Mouse (Mus musculus) naive thymus-derived CD4-positive, alpha-beta T cell, adult 2 months (primary cell): ENCODE data around the gene Sapcd1.

Source experiments
- DNase-seq: peaks from one replicate; pipeline ENCODE4 v3.0.0-alpha.2; 2011; ENCODE audit warnings: low read depth

Sapcd1 gene

DNA sequence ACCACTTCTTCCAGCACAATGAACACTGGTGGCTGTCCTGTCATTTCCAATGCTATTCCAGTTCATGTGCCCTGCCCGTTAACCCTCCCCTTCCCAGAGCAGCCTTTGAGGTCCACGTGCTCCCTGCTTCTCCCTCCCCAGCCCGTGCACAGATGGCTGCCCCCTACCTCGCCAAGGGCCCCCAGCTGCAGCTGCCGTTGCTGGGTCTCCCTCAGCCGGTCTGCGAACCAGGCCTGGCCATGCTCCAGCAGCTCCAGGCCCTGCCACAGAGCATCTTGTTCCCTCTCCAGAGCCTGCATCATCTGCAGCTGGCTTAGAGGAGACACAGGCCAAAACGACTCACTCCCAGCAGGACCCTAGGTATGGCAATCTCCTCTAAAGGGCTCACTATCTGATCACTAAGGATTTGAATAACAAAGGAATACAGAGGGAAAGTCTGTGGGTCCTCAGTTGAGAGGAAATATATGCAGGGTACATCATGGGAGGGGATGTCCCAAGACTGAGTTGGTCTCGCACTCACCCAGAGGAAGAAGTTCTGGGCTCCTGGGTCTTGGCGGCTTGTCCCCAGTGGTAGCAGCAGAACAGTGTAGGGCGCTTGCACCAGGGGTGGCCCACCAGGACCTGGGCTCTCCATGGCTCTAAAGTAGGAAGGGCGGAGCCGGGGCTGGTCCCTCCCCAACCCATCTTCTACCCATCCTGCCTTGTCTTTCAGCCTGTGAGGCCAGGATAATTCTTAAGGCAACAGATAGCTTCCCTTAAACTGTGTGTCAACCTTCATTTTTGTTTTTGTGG, at the start of gene Sapcd1:
Sapcd1 (minus strand) TSS at position 740 of the 792 bp plus-strand sequence.
- no peak for DNase-seq

DNA sequence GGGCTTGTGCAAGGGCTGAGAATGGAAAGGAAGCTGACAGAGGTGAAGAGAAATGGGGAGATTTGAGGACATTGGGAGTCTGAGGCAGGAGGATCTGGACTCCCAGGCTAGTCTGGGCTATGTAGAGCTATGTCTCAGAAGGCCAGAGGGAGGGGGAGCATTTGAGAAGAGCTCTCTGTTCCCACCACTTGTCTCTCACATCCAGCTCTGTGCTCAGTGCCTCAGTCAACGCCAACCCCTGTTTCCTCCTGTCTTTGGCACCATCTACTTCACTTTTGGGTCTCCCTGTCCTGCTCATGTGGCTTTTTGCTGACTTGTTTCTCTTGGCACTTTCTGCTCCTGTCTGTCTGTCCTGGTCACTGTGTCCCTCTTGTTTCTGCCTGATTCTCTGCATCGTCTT, 49.5 kb upstream of the Sapcd1 start:
- no peak for DNase-seq

GRCm38 (mm10) chr17:35076507-35077176, 48.8 kb upstream of the Sapcd1 start, which contains the start of gene Ly6g6e:
Gene Ly6g6e, plus strand, starts transcription at chr17:35076902.
- no peak for DNase-seq

DNA sequence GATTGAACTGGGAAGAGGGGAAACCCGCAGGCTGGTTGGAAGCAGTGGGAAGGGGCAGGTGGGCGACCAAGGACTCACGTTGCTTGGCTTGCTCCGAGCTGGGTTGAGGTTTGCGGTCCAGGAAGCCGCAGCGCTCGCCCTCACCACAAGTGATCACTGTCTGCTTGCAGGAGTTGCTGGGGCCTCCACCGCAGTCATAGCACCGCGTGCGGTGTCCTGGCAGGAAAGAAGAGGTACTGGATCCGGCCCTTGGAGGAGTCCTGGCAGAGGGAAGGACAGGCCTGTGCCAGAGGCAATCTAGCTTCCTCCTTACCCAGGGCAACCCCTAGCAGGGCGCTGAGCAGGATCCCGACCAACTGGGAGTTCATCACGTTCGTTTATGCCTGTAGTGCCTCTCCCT, 46.3 kb upstream of the Sapcd1 start:
- DNase-seq, result no peak

- no peak for DNase-seq
Measured at GRCm38 (mm10) chr17:35071454-35071853, 43.6 kb upstream of the Sapcd1 start.

GRCm38 (mm10) chr17:35070556-35071229, 42.9 kb upstream of the Sapcd1 start:
- no peak for DNase-seq

DNA sequence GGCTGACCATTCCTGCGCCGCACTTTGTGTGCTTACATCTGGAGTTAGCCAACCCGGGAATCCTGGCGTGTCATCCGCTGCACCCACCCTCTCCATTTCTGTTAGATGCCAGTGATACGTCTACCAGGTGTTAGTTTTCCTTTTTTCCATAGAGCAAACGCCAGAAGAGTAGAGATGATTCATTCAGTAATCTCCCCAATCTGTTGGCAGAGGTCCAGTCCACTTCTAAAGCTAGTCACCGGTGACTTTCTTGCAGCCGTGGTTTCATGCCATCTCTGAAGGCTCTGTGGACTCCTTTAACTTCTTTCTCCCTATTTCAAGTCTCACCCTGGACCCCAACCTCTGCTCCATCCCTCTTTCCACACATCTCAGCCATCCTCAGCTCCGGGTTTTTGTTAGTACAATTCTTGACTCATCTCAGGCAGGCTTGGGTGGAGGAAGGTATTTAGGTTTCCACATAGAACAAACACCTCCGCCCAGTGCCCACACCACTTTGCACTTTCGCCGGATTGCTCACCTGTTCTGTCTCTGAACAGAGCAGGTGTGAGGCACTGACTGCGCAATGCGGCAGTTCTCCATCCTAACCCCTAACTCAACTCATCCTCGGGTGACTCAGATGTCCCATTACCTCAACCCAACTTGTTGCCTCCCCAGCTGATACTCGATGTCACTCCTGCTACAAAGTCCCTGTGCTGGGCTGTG, 40.5 kb upstream of the Sapcd1 start:
- DNase-seq, result no peak

- DNase-seq, result no peak
Measured at GRCm38 (mm10) chr17:35066084-35066483, 38.3 kb upstream of the Sapcd1 start, which contains the start of gene Mpig6b. Gene Mpig6b, minus strand, starts transcription at chr17:35066184.

DNA sequence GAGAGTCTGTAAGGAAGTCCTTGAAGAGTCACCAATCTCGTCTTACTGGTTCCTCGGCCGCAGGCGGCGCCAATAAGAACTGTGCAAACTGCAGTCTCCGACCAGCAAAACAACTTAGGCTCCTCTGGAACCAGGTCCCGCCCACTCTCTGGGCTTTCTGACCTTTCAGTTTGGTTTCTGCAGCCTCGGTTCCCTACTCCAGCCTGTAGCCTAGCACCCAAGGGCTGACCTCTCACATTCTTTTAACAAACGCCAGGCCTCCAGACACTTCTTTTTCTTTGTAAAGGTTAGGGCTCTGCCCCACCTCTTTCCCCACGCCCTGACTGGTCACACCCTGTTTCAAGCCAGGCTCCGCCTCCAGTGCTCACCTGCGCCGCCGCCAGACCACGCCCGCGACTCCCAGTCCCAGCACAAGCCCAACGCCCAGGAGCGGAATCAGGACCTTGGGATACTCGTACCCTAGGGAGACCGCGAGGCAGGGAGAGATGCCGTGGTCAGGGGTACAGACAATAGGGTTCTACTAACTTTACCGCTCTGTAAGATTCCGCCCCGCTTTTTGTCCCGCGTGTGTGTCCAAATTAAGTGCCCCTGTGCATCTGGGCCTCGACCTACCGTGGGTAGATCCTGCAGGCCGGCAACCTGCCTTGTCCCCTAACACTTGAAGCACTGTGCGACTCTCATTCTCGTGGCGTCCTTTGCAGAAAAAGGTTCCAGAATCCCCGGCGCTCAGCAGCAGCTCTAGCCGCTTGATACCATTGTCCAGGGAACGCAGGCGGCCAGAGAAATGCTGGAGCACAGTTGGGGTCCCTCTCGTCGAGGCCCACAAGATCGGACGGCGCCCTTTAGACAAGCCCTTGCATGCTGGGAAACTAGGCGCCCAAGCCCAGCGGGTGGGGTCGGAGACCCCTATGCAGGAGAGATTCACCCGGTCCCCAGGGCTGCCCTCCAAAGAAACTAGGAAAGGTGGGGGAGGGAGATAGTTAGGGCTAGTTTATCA, 37.4 kb upstream of the Sapcd1 start, which contains the start of gene Ly6g6c:
Ly6g6c (plus strand) TSS at position 438 of the 997 bp plus-strand sequence.
- peak; percentile 54 for DNase-seq

- no peak for DNase-seq
Measured at GRCm38 (mm10) chr17:35064378-35064877, 36.6 kb upstream of the Sapcd1 start.

GRCm38 (mm10) chr17:35063466-35063865, 35.6 kb upstream of the Sapcd1 start:
- no peak for DNase-seq

DNA sequence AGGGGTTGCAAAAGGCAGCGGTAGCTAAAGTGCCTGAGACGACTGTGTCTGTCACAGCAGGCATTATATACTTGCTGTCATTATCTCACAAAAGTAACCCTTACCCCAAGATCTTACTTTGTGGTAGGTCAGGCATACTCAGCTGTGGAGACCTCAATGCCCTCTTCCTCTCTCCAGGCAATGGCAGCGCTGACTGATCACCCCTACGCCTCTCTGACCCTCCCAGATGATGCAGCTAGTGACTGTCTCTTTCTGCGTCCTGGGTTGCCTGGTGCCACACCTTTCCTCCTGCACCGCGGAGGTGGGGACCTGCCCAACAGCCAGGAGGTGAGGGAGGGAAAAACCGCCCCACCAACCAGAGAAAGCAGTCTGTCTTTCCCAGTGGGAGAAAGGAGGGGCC, 33.5 kb upstream of the Sapcd1 start:
- no peak for DNase-seq

DNA sequence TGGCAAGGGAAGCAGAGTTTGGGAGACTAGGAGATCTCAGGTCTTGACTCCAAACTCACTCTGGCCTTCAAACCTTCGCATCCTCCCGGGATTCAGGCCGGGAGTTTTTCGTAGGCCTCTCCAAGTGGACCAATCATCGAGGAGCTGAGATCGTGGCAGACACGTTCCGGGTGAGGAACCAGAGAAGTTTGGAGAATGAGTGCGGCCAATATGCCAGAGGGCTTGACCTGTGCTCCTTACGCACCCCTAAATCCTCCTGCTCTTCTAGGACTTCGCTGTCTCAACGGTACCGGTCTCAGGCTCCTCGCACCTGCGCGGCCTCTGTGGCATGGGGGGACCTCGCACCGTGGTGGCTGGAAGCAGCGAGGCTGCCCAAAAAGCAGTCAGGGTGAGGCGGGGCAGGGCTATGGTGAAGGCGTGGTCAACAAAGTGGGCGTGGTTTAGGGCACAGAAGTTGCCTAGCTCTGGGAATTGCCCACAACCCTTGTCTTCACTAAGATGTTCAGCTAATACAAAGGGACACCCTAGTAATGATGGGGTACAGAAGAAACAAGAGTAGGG, 33.0 kb upstream of the Sapcd1 start:
- no peak for DNase-seq

DNA sequence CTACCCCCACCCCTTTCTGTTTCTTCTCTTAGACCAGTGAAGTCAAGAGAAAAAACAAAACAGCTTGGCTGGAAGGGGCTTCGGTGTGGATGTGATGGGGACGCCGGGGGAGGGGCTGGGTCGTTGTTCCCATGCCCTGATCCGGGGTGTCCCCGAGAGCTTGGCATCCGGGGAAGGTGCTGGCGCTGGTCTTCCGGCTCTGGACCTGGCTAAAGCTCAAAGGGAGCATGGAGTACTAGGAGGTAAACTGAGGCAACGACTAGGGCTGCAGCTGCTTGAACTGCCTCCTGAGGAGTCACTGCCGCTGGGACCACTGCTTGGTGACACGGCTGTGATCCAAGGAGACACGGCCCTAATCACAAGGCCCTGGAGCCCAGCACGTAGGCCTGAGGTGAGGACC, 32.3 kb upstream of the Sapcd1 start:
- no peak for DNase-seq

- DNase-seq, result peak; percentile 90
Measured at GRCm38 (mm10) chr17:35058911-35059892, 31.4 kb upstream of the Sapcd1 start, which contains the start of gene Ddah2. Gene Ddah2, plus strand, starts transcription at chr17:35059035.

GRCm38 (mm10) chr17:35058316-35058715, 30.5 kb upstream of the Sapcd1 start:
- no peak for DNase-seq

DNA sequence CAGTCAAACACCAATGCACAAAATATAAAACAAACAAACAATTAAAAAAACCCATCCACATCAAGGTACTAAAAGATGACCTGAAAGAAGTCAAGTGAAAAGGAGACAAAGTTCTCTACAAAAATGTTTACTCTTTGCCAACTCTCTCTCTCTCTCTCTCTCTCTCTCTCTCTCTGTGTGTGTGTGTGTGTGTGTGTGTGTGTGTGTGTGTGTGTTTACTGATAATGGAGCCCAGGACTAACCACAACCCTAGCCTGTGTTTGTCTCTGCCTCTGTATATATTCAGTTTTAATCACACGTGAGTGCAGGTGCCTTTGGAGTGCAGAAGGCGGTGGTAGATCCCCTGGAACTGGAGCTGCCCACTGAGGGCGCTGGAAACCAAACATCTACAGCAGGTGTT, 29.3 kb upstream of the Sapcd1 start:
- no peak for DNase-seq

DNA sequence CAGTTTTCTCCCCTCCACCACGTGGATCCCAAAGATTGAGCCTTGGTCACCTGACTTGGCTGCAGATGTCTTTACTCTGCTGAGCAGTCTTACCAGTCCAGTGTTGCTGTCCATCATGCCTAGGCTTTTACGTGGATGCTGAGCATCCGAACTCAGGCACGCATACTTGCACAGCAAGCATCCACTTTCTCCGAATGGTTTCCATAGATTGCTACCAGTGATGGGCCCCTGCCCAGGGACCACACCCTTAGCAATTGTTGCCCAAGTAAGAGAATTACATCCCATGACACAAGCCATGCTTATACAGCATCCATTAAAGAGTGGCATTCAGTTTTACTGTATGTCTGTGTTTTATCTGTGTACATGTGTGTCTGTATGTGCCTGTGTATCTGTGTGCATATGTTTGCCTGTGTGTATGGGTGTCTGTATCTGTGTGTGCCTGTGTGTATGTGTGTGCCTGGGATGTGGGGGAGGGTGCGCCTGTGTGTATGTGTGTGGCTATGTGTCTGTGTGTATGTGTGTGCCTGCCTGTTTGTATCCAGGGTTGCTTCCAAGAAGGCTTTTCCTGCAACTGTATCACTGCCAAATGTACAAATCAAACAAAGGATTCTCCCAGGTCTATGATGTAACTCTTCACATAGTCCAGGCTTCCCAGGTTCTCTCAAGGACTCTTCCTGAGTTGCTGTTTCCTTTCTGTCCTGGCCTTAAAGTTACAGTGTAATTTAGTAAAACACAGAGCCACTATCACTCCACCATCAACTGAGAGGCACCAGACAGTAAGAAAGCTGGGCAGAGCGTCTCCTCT, 28.1 kb upstream of the Sapcd1 start:
- DNase-seq, result no peak
